Mouse (Mus musculus) heart, adult 11 months (tissue): ENCODE data around the gene Ddx55.
A peak's percentile ranks its signal among the peaks of the same experiment; 100 is the strongest.
"Not testable (repeated sequence)": the region's sequence is repeated elsewhere in the genome, so short reads cannot be mapped to it uniquely, and the experiment has no call there.

ENCODE experiments used
- DNase-seq: peaks from one replicate; pipeline ENCODE4 v3.0.0; 2022

Gene Ddx55

GRCm38 (mm10) chr5:124539905-124540304, 12.8 kb upstream of the Ddx55 start:
- peak; percentile 85 for DNase-seq

- peak; percentile 100 for DNase-seq
Measured at GRCm38 (mm10) chr5:124540383-124540786, 12.3 kb upstream of the Ddx55 start, which contains the start of gene Tmed2. Gene Tmed2, plus strand, starts transcription at chr5:124540695.

DNA sequence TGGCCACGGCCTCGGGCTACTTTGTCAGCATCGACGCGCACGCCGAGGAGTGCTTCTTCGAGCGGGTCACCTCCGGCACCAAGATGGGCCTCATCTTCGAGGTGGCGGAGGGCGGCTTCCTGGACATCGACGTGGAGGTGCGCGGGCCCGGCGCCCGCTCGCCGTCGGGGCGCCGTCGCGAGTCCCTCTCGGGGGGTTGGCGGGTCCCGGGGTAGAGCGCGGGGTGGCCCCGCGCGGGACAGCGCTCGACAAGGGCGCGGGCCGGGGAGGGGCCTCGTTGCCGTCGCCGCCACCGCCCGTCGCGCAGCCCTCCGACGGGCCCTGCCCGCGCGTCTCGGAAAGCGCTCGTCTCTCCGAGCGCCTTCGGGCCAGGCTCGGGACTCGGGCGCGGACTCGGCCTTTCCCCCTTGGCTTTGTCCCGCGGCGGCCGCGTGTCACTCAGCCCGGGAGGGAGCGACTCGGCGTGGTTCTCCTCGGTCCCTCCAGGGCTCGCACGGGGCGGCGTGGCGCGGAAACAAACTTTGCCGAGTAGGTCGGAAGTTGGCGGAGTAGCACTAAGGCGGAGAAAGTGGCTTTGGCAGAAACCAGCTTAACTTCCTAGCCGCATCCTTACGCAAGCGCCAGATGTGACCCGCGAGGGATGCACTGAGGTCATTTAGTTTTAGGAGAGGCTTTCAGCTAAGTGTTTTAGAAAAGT, 11.6 kb upstream of the Ddx55 start:
- peak; percentile 98 for DNase-seq

DNA sequence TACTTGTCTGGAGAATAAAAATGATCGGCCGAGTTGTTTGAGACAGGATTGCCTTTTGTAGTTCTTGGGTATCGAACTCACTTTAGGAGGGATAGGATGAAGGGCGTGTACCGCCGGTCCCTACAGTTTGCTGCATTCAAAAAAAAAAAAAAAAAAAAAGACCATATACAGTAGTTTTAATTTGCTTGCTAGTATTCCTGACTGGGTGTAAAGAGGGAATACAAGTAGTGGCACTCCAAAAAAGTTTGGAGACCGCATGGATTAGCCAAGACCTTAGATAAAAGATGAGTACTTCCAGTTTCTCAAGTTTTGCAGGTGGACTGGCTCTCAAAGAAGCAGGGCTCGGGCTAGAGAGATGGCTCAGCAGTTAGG, 11.1 kb upstream of the Ddx55 start:
- DNase-seq, result peak; percentile 88

GRCm38 (mm10) chr5:124550737-124551136, 1.9 kb upstream of the Ddx55 start:
- not testable (repeated sequence) for DNase-seq

DNA sequence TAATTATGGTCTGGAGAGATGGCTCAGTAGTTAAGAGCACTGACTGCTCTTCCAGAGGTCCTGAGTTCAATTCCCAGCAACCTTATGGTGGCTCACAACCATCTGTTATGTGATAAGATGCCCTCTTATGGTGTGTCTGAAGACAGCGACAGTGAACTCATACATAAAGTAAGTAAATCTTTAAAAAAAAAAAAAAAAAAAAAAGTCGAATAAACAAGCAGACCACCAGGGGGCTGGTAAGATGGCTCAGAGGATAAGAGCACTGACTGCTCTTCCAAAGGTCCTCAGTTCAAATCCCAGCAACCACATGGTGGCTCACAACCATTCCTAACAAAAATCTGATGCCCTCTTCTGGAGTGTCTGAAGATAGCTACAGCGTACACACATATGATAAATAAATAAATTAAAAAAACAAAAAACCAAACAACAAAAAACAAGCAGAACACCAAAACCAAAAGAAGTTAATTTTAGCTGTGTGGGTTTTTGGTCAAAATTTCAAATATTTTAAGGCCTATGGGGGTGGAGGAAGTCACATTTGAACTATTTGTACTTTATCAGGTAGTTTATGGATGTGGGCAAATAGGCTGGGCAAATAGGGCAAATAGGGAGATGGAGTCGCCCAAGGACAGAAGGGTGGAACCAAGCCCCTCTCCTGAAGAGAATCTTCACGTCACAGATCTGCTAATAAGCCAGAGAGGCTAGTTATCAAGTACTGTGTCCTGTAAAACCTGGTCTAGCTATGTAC, 1.1 kb upstream of the Ddx55 start:
- not testable (repeated sequence) for DNase-seq

- DNase-seq, result no peak
Measured at GRCm38 (mm10) chr5:124552094-124552472, 581 bp upstream of the Ddx55 start.

- peak; percentile 84 for DNase-seq
Measured at GRCm38 (mm10) chr5:124553607-124554006, 943 bp downstream of the Ddx55 start.

DNA sequence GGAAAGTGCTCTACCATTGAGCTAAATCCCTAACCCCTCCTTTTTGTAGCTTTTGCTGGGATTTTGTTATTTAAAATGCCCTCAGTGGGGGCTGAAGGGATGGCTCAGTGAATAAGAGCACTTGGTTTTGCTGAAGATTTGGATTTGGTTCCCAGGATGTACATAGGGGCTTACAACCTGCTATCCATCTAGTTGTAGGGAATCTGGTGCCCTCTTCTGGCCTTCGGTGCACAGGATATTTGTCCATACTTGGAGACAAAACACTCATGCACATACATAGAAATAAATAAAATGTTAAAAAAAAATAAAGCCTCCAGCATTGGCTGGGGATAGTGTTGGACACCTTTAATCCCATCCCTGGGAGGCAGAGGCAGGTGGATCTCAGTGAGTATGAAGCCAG, 2.5 kb downstream of the Ddx55 start:
- DNase-seq, result no peak

DNA sequence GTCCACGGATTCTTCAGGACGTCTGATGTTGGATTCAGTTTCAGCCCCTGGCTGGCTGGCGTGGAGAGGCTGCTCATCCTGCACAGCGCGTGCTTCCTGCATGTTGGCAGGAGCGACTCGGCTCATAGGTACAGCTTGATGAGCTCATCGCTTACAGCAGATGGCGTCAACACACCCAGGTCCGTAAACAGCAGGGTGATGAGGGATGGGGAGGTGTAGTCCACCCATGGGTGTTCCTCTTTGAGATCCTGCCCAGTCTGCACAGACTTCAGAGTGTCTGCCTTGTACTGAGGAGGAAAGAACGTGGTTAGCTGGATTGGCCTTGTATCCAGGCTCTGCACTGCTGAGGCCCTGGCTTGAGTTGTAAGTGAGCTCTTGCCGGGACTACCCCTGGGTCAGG, 18.4 kb downstream of the Ddx55 start:
- DNase-seq, result peak; percentile 89

DNA sequence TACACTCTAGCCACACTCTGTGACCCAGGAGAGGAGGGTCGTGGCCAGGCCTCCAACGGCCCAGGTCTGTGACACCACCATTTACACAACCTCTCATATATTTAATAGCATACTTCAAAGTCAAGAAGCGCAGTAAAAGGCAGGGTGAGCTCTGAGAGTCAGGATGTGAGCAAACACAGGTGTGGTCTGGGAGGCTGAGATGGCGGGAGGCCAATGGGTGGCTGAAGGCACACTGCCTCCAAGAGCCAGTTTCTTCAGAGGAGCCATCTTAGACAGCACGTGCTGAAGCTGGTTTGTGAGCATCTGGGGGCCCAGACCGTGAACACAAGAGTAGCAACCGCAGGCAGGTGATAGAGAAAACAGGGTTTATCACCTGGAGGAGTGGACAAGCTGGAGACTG, 22.8 kb downstream of the Ddx55 start:
- DNase-seq, result peak; percentile 67

GRCm38 (mm10) chr5:124578633-124579317, 26.1 kb downstream of the Ddx55 start, which contains the start of the genes Eif2b1 and Gtf2h3:
Gene Eif2b1, minus strand, starts transcription at chr5:124579131.
Gene Gtf2h3, plus strand, starts transcription at chr5:124579140.
- DNase-seq, result peak; percentile 99

GRCm38 (mm10) chr5:124582515-124582914, 29.9 kb downstream of the Ddx55 start:
- DNase-seq, result peak; percentile 94

DNA sequence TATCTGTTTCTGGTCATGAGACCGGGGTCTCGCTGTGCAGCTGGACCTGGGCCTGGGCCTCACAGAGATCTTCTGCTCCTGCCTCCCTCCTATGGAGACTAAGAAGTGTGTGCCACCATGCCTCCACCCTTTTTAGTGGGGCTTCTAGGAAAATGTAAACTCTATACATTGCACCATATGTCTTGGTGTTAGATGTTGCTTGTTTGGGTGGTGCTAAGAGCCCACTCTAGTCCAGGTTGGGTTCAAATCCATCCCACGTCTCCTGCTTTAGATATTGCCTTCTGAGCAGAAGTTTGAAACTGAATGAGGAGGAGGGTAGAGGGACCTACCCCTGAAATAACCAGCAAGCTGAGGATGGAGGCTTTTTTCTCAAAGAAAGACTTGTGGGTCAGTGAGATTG, 40.1 kb downstream of the Ddx55 start:
- peak; percentile 68 for DNase-seq

GRCm38 (mm10) chr5:124598224-124599174, 45.8 kb downstream of the Ddx55 start:
- DNase-seq, result peak; percentile 100

DNA sequence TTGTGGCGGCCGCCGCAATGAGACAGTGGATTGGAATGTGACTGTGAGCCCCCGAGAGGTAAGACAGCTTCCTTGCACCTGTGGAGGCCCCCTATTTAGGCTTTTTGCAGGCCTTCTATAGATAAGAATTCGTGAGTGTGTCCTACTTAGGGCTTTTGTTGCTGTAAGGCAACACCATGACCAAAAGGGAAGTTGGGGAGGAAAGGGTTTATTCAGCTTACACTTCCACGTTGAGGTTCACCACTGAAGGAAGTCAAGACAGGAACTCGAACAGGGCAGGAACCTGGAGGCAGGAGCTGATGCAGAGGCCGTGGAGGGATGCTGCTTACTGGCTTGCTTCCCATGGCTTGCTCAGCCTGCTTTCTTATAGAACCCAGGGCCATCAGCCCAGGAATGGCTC, 47.1 kb downstream of the Ddx55 start:
- not testable (repeated sequence) for DNase-seq

DNA sequence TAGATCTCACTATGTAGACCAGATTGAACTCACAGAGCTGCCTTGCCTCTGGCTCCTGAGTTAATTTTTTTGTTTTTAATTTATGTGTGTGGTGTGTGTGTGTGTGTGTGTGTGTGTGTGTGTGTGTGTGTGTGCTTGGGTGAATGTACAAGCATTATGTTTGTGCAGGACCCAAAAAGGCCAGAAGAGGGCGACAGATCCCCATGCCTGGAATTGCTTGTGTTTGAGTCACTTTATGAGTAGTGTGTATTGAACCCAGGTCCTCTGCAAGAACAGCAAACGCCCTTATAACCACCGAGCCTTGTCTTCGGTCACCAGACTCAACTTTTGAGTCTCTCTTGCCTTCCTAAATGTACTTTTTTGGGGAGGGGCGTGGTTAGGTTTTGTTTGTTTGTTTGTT, 49.7 kb downstream of the Ddx55 start:
- peak; percentile 70 for DNase-seq

DNA sequence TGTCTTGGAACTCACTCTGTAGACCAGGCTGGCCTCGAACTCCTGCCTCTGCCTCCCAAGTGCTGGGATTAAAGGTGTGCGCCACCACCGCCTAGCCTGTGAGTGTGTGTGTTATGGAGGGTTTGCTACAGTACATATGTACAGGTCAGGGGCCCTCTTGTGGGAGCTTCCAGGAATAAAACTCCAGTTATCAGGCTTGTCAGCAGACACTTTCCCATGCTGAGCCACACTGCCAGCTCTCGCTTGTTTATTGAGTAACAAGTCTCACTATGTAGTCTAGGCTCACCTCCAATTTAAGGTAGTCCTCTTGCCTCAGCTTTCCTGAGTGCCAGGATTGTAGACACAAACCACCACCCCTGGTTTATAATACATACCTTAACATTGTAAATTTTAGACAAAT, 51.6 kb downstream of the Ddx55 start:
- DNase-seq, result peak; percentile 93

DNA sequence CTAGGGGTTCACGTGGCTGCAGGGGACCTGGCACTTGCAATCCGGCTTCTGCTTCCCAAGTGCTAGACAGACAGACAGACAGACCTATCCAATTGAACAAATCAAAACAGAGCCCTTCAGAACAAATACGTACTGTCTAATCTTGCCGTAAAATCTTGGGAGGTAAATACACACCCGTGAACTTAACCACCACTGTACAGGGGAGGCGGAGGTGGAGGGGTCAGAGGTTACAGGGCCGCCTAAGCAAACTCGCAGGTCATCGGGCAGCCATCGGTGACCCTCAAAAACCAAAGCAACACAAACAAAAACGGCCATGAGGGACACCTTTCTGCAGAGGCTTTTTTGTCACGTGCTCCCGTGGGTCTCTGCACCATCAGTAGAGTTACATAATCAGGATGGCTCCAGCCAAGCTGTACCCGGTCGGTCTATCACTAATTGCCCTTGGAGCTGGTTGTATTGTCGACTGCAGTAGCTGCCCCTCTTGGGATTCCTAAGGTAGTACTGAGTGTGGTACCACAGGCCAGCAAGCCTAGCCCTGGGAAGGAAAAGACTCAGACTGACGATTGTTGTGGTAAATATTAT, 52.5 kb downstream of the Ddx55 start:
- DNase-seq, result peak; percentile 93

GRCm38 (mm10) chr5:124610965-124611364, 58.3 kb downstream of the Ddx55 start:
- DNase-seq, result no peak

DNA sequence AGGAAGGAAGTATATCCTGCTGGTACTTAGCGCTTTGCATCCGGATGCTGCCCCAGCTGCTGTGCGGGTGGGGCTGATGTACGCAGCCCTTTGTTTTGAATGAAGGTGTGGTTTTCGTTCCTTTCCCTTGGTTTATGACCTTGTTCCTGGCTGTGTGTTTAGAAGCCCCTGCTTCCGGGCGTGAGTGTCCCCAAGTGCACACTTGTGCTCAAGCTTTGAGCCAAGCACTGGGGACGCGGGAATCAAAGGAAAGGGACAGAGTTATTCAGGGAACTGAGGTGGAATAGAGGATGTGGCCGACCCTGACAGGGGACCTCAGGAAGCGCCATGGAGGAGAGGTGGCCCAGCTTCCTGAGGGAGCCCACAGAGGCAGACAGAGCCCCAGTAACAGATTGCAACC, 62.0 kb downstream of the Ddx55 start:
- DNase-seq, result peak; percentile 94

DNA sequence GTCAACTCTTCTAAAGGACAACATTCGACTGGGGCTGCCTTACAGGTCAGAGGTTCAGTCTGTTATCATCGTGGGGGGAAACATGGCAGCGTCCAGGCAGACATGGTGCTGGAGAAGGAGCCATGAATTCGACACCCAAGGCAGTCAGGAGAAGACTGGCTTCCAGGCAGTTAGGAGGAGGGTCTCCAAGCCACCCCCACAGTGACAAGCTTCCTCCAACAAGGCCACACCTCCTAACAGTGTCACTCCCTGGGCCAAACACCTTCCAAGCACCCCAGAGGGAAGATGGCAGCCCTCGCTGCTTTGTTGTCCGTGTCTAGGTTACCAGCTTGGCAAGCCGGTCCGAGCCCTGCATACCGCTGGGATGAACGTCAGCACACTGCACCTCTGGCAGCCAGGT, 66.0 kb downstream of the Ddx55 start:
- no peak for DNase-seq
